Mouse (Mus musculus) cerebellum, adult 2 months (tissue): ENCODE data around the gene Abcg4. TPM values are rescaled to one million over a fixed set of nuclear protein-coding genes. Genes with fewer than 3 reads are reported as not detected.

Source experiments
- DNase-seq, 2 experiments: peaks; one replicate each; pipeline ENCODE4 v3.0.0; 2021
- H3K27ac ChIP-seq: fragments of 200-500 bp; 2 replicates; pipeline ENCODE4 v1.5.1; 2012; ENCODE audit warnings: low read length, control low read depth, inconsistent platforms; ENCODE audit not compliant: insufficient read depth
- H3K27me3 ChIP-seq: fragments of 200-500 bp; 2 replicates; pipeline ENCODE4 v1.6.1; 2012; ENCODE audit warnings: inconsistent platforms, mild to moderate bottlenecking, low read length, moderate library complexity; ENCODE audit not compliant: control insufficient read depth, insufficient read depth
- H3K4me1 ChIP-seq: fragments of 200-500 bp; 2 replicates; pipeline ENCODE4 v1.6.1; 2011; ENCODE audit warnings: low read length; ENCODE audit not compliant: control insufficient read depth, insufficient read depth
- H3K4me3 ChIP-seq: fragments of 200-500 bp; replicated peaks from 2 replicates; pipeline ENCODE3; 2011; ENCODE audit warnings: mild to moderate bottlenecking, low read depth, low read length, control low read depth; ENCODE audit not compliant: insufficient read depth
- CTCF ChIP-seq: fragments of 200-500 bp; IDR thresholded peaks from 2 replicates; pipeline ENCODE4 v1.5.1; 2011; ENCODE audit warnings: low read depth, mild to moderate bottlenecking, control low read depth, low read length, moderate library complexity, borderline replicate concordance; ENCODE audit not compliant: insufficient read depth
- POLR2A ChIP-seq: fragments of 200-500 bp; IDR thresholded peaks from 2 replicates; pipeline ENCODE4 v1.6.1; 2011; ENCODE audit warnings: low read length, control low read depth, borderline replicate concordance; ENCODE audit not compliant: insufficient read depth
- WGBS: fragments of 180-500 bp; shearing (Covaris S2); methylation state at CpG from one replicate; pipeline ENCODE4 v1.1.7; 2018; 5-methylcytosine and 5-hydroxymethylcytosine counted together
- polyA plus RNA-seq: library from polyadenylated mRNA; depleted of rRNA; stranded (reverse); fragments of >200 nt; gene quantifications from 2 replicates; pipeline ENCODE4 v1.2.3, GENCODE M21; 2012

The Abcg4 gene
- polyA plus RNA-seq, 1 experiment: 105 TPM

DNA sequence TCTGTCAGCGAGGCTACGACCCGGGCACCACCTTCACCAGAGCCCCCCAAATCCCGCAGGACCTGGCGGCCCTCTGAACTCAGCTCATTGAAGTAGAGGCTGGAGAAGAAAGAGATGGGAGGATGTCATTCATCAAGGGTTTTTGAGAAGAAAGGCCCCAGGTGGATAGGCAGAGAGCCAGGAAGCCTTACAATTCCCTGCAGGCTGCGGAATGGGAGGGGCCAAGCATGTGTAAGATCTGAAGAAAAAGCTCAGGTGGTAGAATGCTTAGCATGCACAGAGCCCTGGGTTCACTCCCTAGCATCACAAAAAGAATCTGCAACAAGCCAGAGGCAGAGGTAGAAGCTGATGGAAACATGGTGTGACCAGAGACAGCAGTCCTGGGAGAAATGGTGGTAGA is 35.0 kb downstream of the Abcg4 start:
- no peak overlapping the region for H3K4me3 ChIP-seq
- no peak for TF ChIP-seq CTCF
- TF ChIP-seq POLR2A: no peak
- no peak overlapping the region for H3K27ac ChIP-seq
- no peaks in the 10 kb centered on the region for H3K27me3 ChIP-seq
- no peaks in the 10 kb centered on the region for H3K4me1 ChIP-seq
- no peak for DNase-seq
- 79% methylated on average over 6 of the region's 6 CpGs for WGBS

DNA sequence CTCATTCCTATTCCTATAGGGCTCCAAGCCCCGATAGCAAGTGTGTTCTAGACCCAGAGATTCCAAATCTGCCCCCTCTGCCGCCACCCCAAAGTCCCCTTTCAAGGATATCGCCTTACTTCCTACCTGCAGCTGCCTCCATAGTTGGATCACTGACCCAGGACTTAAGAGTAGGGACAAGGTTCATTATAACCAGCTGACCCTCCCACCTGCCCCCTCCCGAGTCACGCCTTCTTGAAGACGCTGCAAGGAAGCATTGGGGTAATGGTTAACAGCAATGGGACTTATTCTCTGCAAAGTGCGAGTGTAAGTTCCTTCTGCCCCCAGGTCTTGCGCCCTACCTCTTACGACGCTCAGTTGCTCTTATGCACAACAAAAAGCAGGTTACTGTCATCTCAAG is 37.1 kb downstream of the Abcg4 start, which contains the start of gene Pdzd3:
Gene Pdzd3, minus strand, starts transcription at position 158 of the 400 bp plus-strand sequence.
- 95% methylated on average over 10 of the region's 10 CpGs for WGBS
- no peak within 1 kb of the TSS for H3K4me3 ChIP-seq
- H3K4me1 ChIP-seq: no peaks in the 10 kb centered on the region
- no peak for DNase-seq
- H3K27me3 ChIP-seq: no peaks in the 10 kb centered on the region
- no peak within 1 kb of the TSS for H3K27ac ChIP-seq
- TF ChIP-seq CTCF: no peak
- no peak for TF ChIP-seq POLR2A

DNA sequence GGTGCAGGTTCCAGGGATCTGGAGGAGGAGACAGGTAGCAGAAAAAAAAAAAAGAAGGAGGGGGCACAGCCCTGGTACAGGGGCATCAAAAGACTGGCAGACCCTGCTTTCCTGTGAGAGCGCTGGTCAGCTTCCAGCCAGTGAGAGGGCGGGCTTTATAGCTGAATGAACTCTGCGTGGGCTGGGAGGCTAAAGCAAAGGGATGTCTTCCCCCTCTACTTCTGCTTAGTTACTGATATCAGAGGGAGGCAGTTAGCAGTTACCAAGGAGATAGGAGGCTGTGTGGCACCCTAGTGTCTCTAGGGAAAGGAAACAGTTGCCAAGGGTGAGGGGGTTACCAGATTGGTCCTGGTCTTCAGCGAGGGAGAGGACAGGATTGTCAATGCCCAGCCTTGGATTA is 38.0 kb downstream of the Abcg4 start:
- no peak for DNase-seq
- H3K4me3 ChIP-seq: no peak overlapping the region
- TF ChIP-seq CTCF (no peak), POLR2A (no peak)
- H3K4me1 ChIP-seq: no peaks in the 10 kb centered on the region
- no peak overlapping the region for H3K27ac ChIP-seq
- H3K27me3 ChIP-seq: no peaks in the 10 kb centered on the region
- 24% methylated on average over 4 of the region's 4 CpGs for WGBS

DNA sequence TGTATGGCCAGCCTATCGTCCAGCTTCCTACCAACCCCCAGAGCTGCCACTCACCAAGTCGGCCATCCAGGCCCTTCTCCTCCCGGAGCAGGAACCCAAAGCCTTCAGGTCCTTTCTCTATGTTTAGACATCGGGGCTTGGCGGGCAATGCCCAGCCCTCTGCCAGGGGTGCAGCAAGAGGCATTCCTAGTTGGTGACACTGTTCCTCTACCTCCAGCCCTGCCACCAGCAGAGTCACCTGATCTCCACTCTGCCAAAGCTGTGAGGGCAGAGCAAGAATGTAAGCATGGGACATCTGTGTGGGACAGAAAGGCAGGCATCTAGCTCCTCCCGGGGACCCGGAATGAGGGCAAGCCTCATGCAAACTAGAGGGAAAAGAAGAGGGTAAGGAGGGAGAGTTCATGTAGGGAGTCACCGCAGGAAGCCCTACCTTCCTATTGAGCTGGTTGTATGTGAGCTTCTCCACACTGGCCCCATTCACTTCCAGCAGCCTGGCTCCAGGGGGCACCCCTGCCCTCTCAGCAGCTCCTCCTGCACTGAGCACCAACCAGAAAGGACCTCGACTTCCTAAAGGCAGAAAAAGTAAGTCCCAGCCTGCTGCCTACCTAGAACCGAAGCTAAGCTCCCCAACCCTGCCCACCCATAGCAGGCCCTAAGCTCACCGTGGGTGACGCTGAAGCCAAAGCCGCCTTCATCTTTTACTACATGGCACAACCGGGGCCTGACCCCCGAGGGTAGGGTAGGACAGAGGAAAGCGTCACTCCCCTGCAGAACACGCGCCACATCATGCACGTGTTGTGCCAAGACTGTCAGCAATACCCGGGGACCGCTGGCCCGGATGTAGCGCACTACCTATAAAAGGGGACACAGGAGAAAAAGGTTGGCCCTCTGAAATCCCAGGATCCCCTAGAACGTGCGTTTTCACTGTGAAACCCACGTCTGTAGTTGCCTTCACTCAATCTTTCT is 39.0 kb downstream of the Abcg4 start:
- 47% methylated on average over 26 of the region's 26 CpGs for WGBS
- peak; percentile 50 to 58 for DNase-seq

DNA sequence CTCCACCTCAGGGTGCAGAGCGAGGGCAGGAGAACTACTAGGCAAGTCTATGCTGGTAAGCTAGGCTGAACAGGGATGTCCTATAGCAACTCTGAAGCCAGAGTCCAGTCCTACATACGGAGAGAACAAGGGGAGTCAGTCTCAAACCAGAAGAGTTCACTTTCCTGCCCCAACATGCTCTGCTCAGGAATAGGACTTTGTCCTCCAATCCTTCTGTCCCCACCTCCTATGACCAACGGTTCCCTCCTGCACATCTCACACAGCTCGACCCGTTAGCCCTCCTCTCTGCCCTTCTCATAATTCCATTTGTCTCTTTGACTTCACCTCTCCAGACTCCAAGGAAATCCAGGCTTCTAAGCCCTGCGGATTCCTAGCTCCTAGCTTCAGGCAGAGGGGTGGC is 40.5 kb downstream of the Abcg4 start:
- 88% methylated on average over 6 of the region's 6 CpGs for WGBS
- no peak overlapping the region for H3K4me3 ChIP-seq
- H3K27ac ChIP-seq: no peak overlapping the region
- no peaks in the 10 kb centered on the region for H3K4me1 ChIP-seq
- no peaks in the 10 kb centered on the region for H3K27me3 ChIP-seq
- TF ChIP-seq POLR2A (no peak), CTCF (no peak)
- DNase-seq: no peak

More for the DNA sequence above, 39.0 kb downstream of the Abcg4 start:
- no peak overlapping the region for H3K27ac ChIP-seq
- H3K4me1 ChIP-seq: no peaks in the 10 kb centered on the region
- TF ChIP-seq POLR2A (no peak), CTCF (peak; percentile 64)
- no peaks in the 10 kb centered on the region for H3K27me3 ChIP-seq
- H3K4me3 ChIP-seq: no peak overlapping the region

DNA sequence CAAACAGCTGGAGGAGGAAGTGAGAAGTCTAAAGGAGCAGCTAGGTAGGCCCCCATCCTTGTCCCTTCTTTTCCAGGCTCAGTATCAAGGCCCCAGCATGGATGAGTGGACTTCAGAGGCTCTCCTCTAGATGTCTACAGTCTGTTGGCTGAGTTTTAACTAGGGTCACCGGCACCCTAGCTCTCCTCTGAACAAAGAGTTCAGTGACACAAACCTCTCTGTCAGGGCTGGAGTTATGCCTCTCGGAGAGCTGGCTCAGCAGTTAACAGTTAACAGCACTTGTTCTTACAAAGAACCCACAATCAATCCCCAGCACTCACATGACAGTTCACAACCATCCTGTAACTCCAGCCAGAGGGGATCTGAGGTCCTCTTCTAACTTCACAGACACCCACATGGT is 44.8 kb downstream of the Abcg4 start:
- H3K4me3 ChIP-seq: no peak overlapping the region
- H3K27ac ChIP-seq: no peak overlapping the region
- no peaks in the 10 kb centered on the region for H3K4me1 ChIP-seq
- TF ChIP-seq POLR2A: no peak
- TF ChIP-seq CTCF: no peak
- WGBS: 52% methylated on average over 2 of the region's 2 CpGs
- no peak for DNase-seq
- no peaks in the 10 kb centered on the region for H3K27me3 ChIP-seq

DNA sequence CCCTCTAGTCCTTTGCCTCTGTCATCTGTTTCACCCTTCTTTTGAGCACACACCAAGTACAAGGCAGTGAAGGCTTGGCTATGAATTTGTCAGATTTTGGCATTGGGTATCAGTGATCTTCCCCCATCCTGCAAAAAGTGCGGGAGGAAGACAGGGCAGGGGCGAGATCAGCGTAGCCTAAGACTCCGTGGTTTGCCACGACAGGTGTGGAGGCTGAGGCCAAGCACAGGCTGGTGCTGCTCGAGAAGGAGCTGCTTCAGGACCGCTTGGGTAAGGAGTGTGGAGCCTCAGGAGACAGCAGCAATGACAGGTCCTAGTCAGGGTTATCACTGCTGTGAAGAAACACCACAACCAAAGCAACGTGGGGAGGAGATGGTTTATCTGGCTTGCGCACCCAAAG is 47.0 kb downstream of the Abcg4 start:
- H3K27ac ChIP-seq: no peak overlapping the region
- no peak for DNase-seq
- 70% methylated on average over 9 of the region's 9 CpGs for WGBS
- H3K4me3 ChIP-seq: no peak overlapping the region
- TF ChIP-seq CTCF (no peak), POLR2A (no peak)
- H3K4me1 ChIP-seq: no peaks in the 10 kb centered on the region
- no peaks in the 10 kb centered on the region for H3K27me3 ChIP-seq

DNA sequence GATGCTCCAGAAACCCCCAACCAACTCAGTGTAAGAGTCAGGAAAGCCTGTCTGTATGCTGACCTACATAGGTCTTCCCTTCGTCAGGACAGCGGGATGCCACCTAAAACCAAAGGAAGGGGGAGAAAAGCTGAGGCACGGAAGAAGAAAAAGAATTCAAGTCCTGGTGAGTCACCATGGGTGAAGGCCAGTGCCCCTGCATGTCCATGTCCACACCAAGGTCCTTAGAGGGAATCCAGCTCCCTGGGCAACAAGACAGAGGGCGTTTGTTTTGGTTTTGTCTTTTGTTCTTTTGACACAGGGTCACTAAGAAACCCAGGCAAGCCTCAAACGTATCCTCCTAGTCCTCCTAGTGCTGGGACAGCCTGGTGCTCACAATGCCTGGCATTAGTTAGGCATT is 47.5 kb downstream of the Abcg4 start:
- no peak overlapping the region for H3K27ac ChIP-seq
- no peak overlapping the region for H3K4me3 ChIP-seq
- no peaks in the 10 kb centered on the region for H3K4me1 ChIP-seq
- no peak for DNase-seq
- H3K27me3 ChIP-seq: no peaks in the 10 kb centered on the region
- no peak for TF ChIP-seq CTCF
- no peak for TF ChIP-seq POLR2A
- 39% methylated on average over 5 of the region's 5 CpGs for WGBS
